Mouse (Mus musculus) mature B cell (primary cell): ENCODE measurements around the gene Shisa8.

Experiments used
- in situ Hi-C: fragments of 300-500 bp; cut with MboI; formaldehyde crosslinking; loops from 2 replicates; pipeline ENCODE4 v1.14.3; 2019

Gene Shisa8

DNA sequence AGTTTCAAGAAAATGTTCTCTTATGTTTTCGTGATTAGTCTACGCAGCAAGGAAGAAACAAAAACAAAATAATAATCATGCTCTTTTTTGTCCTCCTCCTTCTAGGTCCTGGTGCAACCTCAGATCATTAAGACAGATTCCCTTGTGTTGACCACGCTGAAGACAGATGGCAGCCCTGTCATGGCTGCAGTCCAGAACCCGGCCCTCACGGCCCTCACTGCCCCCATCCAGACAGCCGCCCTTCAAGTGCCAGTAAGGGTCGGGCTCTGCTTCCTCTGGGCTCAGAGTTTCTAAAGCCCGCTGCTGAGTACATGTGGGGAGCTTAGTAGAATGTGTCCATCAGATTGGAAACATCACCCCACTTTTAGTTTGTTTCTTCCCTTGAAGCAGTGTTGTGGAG lies 40.0 kb downstream of the Shisa8 start:
- in situ Hi-C loops = no loop called here

DNA sequence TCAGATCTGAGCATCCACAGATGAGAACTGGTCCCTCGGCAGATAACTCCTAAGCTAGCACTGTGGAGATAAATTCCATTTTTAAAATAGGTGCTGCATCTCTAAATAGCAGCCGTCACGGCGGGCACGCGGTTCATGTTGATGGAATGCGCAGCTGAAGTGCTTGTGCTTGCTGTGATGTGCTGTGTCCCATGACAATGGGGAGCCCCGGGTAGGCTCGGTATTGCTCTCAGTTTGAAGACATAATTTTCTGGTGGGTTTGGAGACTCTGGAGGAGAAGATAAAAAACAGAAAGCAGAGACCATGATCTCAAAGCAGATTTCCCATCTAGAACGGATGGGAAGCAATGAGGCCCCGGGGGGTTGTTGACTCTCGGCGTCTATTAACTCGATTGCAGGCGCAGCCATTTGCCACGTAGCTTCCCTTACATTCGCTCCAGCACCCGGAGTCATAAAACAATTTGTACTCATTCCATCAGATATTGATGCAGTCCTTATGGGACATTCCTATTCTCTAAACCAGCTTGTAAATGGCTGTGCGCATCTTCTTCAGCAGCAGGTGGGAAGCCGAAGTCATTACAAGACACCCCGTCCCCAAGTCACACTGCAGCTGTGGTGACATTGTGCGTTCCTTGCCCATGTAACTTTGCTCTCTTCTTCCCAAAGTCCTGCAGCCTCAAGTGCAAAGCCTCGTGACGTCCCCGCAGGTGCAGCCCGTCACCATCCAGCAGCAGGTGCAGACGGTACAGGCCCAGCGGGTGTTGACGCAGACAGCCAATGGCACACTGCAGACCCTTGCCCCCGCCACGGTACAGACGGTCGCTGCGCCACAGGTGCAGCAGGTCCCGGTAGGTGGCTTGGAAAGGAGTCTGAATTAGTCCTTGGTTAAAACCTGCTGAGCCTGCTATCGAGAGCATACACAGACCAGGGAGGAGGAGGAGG lies 41.9 kb downstream of the Shisa8 start:
- in situ Hi-C loops = no loop called here

DNA sequence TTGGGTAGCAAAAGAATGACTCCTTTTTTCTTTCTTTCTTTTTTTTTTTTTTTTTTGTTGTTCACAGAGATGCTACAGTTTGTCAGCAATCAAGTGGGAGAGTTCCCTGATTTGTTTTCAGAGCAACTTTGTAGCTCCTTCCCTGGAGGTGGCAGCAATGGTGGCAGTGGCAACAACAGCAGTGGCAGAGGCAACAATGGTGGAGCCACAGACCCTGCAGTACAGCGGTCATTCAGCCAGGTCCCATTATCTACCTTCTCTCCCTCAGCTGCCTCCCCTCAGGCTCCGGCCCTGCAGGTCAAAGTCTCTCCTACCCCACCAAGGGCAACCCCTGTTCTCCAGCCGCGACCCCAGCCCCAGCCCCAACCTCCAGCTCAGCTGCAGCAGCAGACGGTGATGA lies 42.9 kb downstream of the Shisa8 start:
- in situ Hi-C loops = no loop called here

DNA sequence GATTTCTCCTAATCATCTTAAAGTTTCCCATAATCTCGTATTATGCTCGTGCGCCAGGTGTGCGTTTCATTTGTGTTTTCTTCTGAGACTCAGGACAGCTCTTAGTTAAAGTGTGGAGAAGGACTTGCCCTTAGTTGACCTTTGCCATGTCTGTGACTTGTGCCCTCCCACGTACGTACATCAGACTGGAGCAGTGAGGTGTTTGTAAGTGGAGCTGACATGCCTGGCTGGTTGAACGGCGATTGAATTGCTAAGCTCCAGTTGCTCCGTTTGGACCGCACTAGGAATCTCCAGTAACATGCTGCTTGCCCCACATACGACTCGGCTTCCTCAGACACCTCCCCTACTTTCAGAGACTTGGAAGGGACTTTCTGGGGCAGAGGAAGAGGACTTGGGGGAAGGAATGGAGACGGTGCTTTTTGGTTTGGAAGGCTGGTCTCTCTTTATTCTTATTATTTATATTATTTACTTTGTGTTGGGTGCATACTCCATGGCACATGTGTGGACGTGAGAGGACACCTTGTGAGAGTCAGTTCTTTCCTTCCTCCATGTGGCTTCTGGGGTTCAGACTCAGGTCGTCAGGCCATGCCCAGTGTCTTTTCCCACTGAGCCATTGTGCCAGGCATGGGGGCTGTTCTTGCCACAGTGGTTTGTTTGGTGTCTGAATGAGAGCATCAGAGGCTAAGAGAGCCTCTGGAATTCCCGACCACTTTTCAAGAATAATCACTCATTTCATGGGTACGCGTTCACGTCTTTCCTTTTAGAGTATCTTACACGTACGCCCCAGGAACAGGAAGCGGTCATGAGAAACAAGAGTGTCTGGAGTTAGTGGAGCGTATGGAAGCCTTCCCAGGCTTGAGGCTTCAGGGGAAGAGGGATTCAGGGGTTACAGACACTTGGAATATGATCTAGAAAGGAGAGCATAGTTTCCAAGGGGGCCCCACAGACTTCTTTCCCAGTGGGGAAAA lies 45.1 kb downstream of the Shisa8 start:
- in situ Hi-C loops = no loop called here

DNA sequence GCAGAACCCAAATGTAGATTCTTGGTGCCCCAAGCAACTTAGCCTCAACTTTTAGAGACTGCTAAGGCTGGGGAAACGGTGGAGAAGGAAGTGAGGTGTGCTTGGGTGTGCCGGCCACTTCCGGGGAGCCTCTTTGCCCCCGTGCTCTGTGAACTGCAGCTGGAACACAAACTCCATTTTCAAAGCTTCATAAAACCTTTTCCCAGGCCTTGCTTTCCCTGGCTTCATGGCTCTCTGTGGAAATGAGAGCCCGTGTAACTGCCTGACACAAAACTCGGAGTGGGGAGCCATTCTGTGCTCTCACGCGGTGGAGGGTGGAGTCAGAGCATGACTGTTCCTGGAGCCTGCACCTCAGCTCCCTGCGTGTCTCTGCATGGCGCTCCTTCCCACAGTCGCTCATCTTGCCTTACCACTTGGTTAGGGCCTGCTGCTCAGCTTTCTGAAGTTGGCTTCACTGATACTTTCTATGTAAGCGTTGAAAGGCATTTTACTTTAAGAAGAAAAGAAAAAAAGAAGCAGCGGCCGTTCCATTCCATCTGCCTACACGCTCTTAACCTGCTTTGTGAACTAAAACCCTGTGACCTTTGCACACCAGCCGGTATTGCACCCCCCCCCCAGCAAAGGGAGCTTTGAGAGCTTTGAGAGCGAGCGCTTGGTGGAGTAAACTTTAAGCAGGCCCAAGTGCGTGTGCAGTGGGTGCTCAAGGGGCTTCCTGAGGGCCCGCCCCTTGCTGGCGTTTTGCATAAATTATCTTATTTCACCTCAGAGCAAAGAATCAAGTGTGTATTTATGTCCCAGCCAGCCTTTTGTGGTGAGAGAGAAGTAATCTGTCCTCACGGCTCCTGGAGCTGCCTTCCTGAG lies 46.1 kb downstream of the Shisa8 start:
- in situ Hi-C loops = no loop called here

DNA sequence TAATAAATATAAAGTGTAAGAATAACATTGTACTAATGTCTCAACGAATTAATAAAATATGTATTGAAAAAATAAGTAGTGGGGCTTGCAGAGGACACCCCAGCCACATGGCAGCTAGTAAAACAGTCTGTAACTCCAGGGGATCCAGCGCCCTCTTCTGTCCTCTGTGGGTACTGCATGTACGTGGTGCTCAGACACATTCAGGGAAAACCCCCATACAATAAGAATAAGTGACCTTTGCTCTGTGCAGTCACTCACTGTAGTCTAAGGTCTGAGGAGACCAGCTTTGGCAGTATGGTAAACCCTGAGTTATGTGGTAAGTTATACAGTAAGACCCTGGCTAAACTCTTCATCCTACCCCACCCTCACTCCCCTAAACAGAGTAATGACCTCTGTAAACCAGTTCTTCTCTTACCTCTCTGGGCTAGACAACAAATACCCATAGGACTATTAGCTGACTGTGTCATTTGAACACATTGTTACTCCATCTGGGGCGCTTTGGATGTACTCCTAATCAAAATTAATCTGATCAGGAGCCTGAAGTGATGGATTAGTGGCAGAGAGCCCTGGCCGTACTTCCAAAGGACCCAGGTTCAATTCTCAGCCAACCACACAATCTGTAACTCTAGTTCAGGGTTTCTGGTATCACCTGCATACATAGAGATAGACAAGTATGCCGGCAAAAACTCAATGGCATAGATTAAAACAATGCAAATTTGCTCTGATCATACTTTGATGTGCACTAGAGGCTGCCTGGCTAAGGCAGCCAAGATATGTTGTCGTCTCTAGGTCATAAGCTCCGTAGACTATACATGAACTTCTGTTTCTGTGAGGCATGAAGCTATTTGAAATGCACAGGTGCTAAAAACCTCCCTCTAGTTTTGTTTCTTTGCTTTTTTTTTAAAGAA lies 47.0 kb downstream of the Shisa8 start:
- in situ Hi-C loops = no loop called here

DNA sequence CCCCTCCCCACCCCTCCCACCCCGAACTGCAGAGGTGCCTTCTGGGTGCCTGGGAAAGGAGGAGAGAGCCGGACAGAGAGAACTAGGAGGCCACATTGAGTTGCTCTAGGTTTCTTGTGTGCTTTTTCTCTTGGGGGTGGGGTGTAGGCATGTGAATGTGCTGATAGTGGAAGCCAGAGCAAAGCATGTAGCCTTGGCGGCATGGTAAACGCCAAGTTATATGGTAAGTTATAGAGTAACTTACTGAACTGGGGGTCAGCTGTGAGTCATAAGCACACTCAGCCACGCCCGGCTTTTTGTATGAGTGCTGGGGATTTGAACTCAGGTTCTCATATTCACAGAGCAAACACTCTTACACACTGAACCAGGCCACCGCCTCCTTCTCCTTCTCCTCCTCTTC lies 48.1 kb downstream of the Shisa8 start:
- in situ Hi-C loops = no loop called here

DNA sequence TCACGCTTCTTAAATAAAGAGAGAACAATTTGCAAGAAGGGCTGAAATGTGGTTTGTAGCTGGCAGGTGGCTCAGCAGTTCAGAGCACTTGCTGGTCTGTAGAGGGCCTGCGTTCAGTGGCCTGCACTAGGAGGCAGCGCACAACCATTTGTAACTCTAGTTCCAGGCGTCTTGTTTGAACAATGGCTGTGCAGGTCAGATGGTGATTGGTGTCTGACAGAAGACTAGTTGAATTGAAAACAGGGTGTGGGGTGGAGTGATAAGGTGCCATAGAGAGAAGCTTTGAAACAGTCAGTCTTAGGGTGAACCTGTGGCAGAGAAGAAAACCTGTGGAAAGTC lies 48.6 kb downstream of the Shisa8 start:
- in situ Hi-C loops = no loop called here

DNA sequence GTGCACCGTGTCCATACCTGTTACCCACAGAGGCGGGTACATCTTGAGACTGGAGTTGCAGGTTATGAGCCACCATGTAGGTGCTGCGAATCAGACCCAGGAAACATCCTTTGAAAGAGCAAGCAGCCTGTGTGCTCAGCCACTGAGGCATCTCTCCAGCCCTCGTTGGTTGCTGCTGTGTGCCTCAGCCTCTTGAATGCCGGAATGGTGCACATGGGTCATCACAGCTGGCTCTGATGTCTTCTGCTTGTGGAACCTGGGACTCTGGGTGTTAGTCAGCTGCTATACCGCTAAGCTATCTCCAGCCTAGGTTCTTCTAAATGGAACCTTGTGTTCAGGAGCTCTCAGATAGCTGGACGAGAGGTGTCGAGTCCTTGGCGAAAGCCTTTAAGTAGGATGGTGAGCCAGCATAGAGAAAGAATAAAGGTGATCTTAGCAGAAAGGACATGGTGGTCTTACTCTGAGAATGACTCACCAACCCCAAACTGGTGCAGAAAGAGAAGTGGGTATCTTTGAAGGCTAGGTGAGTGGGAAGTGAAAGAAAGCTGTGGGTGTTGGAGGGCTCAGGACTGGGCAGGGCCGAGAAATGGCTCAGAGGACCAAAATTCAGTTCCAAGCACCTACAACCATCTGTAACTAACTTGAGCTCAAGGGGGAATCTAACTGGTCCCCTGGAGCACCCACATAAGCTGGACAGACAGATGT lies 49.1 kb downstream of the Shisa8 start:
- in situ Hi-C loops = no loop called here

DNA sequence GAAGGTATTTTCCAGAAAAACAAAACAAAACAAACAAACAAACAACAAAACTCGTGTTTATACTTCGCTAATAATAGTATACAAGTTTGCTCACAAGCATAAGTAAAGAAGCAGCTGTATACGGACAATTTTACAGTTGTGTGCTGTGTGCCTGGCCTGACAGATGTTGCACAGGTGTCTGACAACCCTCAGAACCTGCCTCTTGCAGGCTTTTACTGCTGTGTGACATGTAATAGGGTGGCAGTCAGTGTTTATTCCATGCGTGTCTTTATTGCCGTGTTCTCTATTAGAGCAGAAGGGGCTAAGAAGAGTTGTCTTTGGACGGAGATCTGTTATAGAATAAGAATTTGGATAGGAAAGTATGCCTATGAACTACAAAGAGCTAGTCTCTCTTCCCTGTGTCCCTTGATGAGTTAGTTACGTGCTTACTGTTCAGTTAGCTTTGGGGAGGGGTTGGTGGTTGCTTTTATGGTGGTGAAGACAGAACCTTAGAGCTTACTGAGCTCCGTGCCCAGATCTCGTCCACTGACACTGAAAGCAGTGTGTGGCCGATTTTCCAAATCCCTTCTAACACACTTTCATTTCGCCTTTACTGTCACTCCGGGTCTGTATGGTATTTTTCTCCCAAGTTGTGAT lies 50.5 kb downstream of the Shisa8 start:
- in situ Hi-C loops = no loop called here

DNA sequence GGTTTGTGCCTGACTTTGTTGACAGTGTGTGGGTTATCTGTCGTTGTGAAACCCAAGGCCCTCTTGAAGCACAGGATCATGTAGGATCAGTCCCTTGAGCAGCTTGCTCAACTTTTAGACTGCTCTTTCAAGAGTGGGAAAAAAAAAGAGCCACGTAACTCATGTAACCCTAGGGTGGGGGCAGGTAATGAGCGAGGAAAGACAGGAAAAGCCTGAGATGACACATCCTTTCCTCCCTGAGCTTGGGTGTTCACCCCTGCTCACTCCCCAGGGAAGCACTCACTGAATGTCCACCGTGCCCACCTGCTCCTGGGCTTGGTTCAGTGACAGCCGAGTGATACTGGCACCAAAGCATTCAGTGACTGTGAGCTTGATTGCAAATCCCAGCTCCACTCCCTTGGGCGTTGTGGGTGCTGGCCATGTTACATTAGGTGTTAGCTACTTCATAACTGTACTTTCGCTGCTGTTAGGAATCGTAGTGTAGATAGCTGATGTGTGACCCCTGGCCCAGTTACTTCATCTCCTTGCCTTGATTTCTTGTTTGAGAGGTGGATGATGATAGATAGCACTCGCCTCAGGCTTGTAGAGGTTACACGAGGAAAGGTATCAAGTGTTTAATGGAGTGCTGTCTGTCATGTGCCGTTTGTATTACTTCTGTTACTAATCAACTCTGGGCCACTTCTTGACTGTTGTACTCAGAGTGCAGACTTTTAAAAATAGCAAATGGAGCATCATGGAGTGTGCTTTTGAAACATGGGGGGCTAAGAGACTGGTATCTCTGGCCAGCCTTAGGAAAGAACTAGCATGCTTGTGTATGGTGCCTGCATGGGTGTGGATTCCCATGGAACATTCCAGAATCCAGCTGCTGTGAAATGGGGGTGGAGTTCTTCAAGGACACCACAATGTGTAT lies 51.6 kb downstream of the Shisa8 start:
- in situ Hi-C loops = no loop called here

DNA sequence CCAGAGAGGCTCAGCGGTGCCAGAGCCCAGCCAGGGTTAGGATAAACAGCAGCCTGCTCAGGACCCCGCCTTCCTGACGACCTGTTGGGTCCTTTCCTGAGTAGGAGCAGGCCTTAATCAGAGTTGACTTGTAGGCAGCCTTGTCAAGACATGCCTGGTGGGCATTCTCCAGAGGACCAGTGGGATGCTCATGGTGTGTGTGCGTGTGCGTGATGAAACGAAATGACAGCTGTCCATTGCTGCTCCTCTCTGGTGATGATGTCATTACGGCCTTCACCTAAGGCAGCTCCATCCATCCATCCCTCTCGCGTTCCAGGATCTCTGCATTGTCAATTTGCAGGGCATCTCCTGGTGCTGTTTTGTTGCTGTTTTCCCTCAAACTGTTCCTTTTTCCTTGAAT lies 53.1 kb downstream of the Shisa8 start:
- in situ Hi-C loops = no loop called here

DNA sequence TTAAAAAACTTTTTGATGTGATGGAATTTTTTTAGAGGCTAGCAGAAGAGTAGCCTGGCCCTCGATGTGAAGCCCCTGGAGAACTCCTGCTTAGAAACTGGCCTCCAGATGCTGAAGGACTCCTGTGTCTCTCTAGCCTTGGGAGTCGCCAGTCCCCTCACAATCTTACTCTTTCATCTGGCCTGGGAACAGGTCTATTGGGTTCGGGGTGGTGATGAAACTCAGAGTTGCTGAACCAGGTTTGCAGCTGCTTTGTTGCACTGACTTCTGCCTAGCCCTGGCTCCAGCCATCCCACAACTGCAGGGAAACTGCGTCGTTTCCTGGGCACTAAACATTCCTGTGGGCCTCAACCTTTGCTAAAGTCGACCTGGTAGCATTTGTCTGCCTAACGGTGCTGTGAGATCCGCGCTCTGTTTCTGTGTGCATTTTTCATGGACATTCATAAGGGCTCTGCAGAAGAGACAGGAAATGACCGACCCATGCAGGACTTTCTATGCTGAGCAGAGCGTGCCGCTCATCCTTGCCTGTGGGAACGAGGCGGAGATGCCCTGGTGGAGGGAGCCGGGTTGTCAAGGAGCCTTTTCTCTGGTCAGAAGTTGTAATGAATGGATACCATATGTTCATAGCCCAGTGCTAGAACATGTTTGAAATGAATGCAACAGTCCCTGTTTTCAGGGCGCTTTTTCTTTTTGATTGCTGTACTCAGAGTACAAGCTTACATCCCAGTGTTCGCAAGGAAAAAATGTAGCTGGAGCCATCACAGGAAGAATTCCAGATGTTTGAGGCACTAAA lies 54.2 kb downstream of the Shisa8 start:
- in situ Hi-C loops = no loop called here

DNA sequence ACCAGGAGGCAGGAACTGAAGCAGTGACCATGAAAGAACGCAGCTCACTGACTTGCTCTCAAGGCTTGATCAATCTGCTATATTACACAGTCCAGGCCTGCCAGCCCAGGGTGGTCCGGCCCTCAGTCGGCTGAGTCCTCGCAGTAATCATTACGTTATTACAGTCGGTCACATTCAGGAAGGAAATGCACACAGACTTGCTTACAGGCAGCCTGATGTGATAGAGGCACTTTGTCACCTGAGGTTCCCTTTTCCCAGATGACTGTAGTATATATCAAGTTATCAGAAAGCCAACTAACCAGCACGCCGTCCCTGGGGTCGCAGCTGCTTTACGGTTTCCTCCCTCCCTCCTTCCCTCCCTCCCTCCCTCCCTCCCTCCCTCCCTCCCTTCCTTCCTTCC lies 55.7 kb downstream of the Shisa8 start:
- in situ Hi-C loops = no loop called here

DNA sequence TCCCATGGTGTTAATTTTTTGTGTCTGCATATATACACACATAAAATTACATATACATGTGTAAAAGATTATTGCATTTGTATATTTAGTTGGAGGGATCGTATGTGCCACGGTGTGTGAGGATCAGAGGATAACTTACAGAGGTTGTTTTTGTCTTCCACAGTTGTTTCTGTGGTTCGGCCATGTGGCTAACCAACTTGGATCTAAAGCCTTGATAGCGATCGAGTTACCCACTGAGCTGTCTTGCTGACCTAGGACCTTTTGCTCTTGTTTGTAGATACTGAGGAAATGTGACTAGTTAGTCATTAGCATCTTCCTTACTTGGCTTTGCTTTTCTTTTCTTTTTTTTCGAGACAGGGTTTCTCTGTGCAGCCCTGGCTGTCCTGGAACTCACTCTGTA lies 56.3 kb downstream of the Shisa8 start:
- in situ Hi-C loops = no loop called here
